Mouse (Mus musculus) olfactory bulb, adult 2 months (tissue): ENCODE data around the gene Fgfr2. TPM values are rescaled to one million over a fixed set of nuclear protein-coding genes. Genes with fewer than 3 reads are reported as not detected.
A peak's percentile ranks its signal among the peaks of the same experiment; 100 is the strongest.

Experiments
- H3K27ac ChIP-seq: fragments of 200-500 bp; 2 replicates; pipeline ENCODE4 v1.5.1; 2012; ENCODE audit warnings: low read depth, low read length; ENCODE audit not compliant: insufficient read depth
- H3K4me1 ChIP-seq: fragments of 200-500 bp; 2 replicates; pipeline ENCODE4 v1.6.1; 2012; ENCODE audit warnings: low read length; ENCODE audit not compliant: control insufficient read depth, insufficient read depth
- H3K4me3 ChIP-seq: fragments of 200-500 bp; 2 replicates; pipeline ENCODE4 v1.5.1; 2012; ENCODE audit warnings: mild to moderate bottlenecking, low read depth, low read length, moderate library complexity; ENCODE audit not compliant: insufficient read depth
- CTCF ChIP-seq: fragments of 200-500 bp; IDR thresholded peaks from 2 replicates; pipeline ENCODE4 v1.5.1; 2012; ENCODE audit warnings: low read depth, mild to moderate bottlenecking, low read length, moderate library complexity; ENCODE audit not compliant: insufficient read depth
- POLR2A ChIP-seq: fragments of 200-500 bp; IDR thresholded peaks from 2 replicates; pipeline ENCODE4 v1.6.1; 2012; ENCODE audit warnings: mild to moderate bottlenecking, low read depth, low read length, moderate library complexity; ENCODE audit not compliant: insufficient read depth
- WGBS: fragments of 180-500 bp; shearing (Covaris S2); methylation state at CpG from one replicate; pipeline ENCODE4 v1.1.7; 2018; 5-methylcytosine and 5-hydroxymethylcytosine counted together
- polyA plus RNA-seq: library from polyadenylated mRNA; stranded (reverse); fragments of >200 nt; gene quantifications from 2 replicates; pipeline ENCODE4 v1.2.4, GENCODE M21; 2012; ENCODE audit warnings: low replicate concordance; ENCODE audit not compliant: missing spikeins, insufficient read depth, insufficient read length

Gene Fgfr2
- polyA plus RNA-seq, 1 experiment = not detected

DNA sequence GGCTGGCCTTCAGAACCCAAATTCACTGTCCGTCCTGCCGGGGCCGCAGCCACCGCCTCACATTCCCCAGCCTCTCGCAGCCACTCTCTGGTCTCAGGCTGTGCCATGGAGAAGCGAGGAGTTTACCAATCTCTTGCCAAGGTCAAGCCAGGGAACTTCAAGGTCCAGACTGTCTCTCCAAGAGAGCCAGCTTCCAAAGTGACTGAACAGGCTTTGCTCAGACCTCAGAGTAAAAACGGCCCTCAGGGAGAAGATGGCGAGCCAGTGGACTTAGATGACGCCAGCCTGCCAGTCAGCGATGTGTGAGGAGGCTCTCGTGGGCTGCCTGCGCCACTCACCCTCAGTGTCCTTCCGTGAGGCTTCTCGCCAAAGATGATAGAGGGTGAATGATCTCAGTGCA, 2212.3 kb downstream of the Fgfr2 start:
- TF ChIP-seq POLR2A (no peak), CTCF (no peak)
- H3K27ac ChIP-seq = peak overlapping the region; percentile 70; the same call in 1 of the 2 replicates
- peaks cover 7% of the 10 kb centered on the region for H3K4me1 ChIP-seq
- 90% methylated on average over 14 of the region's 14 CpGs for WGBS
- no peak overlapping the region for H3K4me3 ChIP-seq

GRCm38 (mm10) chr7:130904571-130905365, 2218.4 kb downstream of the Fgfr2 start:
- TF ChIP-seq POLR2A = no peak
- TF ChIP-seq CTCF = no peak
- WGBS = 84% methylated on average over 13 of the region's 13 CpGs
- H3K4me1 ChIP-seq = peaks cover 5% of the 10 kb centered on the region
- H3K4me3 ChIP-seq = no peak overlapping the region
- no peak overlapping the region for H3K27ac ChIP-seq

DNA sequence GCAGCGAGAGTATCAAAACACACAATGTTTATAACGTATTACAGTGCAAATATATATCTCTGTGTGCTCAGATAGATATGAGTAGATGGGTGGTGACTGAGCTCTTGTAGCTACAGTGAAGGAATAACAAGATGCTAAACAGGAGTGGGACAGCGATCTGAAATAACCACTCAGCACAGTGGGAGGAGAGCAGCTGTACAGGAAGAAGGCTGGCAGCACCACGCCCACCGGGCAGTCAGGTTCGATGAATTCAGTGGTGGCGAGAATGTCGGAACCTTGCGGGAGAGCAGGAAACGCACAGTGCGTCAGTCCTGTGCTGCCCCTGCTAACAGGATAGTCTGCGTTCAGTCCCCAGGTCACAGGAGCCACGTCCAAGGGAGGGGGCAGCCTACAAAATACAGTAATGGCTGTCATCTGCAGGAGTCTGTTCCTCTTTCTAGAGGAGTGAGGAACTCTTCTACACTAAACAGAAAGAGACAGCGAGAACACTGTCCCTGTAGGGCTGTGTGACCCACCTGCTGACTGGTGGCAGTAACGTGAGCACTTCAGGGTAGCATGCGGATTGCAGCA, 2219.6 kb downstream of the Fgfr2 start:
- 47% methylated on average over 16 of the region's 16 CpGs for WGBS
- H3K4me3 ChIP-seq = no peak overlapping the region
- peak overlapping the region; percentile 39; the same call in 1 of the 2 replicates for H3K27ac ChIP-seq
- TF ChIP-seq POLR2A = no peak
- TF ChIP-seq CTCF = no peak
- H3K4me1 ChIP-seq = peaks cover 5% of the 10 kb centered on the region

GRCm38 (mm10) chr7:130902929-130903328, 2220.2 kb downstream of the Fgfr2 start:
- Histone ChIP-seq H3K4me1 (peaks cover 5% of the 10 kb centered on the region), H3K4me3 (no peak overlapping the region), H3K27ac (no peak overlapping the region)
- TF ChIP-seq CTCF (no peak), POLR2A (no peak)
- WGBS = 60% methylated on average over 1 of the region's 1 CpGs

GRCm38 (mm10) chr7:130900233-130900848, 2222.8 kb downstream of the Fgfr2 start:
- TF ChIP-seq POLR2A (no peak), CTCF (no peak)
- H3K4me1 ChIP-seq = peaks cover 6% of the 10 kb centered on the region
- WGBS = 90% methylated on average over 5 of the region's 5 CpGs
- H3K4me3 ChIP-seq = no peak overlapping the region
- no peak overlapping the region for H3K27ac ChIP-seq

DNA sequence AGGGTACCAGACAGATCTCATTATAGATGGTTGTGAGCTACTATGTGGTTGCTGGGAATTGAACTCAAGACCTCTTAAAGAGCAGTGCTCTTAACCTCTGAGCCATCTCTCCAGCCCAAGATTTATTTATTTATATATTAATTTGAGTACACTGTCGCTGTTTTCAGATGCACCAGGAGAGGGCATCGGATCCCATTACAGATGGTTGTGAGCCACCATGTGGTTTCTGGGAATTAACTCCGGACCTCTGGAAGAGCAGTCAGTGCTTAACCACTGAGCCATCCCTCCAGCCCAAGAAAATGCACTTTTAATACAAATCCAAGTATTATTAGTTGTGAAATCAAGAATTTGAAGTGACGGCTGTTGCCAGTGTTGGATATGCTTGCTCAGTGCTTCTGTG, 2224.8 kb downstream of the Fgfr2 start:
- Histone ChIP-seq H3K4me3 (no peak overlapping the region), H3K27ac (no peak overlapping the region), H3K4me1 (peaks cover 2% of the 10 kb centered on the region; the same call in 1 of the 2 replicates)
- 71% methylated on average over 4 of the region's 4 CpGs for WGBS
- TF ChIP-seq POLR2A (no peak), CTCF (no peak)

DNA sequence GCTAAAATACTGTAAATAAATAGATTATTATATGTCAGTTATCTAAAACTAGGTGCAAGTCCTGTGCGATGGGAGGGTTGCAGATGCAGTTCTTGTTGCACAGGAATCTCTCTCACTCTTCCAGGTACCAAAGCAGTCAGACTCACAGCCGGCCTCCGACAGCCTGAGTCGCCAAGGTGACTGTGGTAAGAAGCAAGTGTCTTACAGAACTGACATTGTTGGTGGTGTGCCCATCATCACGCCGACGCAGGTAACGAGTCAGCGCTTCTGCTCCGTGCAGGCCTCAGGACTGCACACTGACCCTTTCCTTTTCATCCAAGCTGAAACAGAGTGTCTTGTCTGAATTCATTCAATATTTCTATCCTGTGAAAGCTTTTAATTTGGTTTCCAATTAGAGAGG, 2225.9 kb downstream of the Fgfr2 start:
- H3K27ac ChIP-seq = no peak overlapping the region
- TF ChIP-seq CTCF = no peak
- TF ChIP-seq POLR2A = no peak
- WGBS = 87% methylated on average over 10 of the region's 10 CpGs
- H3K4me1 ChIP-seq = peaks cover 8% of the 10 kb centered on the region
- H3K4me3 ChIP-seq = no peak overlapping the region

- TF ChIP-seq POLR2A = no peak
- TF ChIP-seq CTCF = no peak
- Histone ChIP-seq H3K27ac (peak overlapping the region; percentile 19), H3K4me1 (peaks cover 8% of the 10 kb centered on the region), H3K4me3 (no peak overlapping the region)
- 38% methylated on average over 3 of the region's 3 CpGs for WGBS
Measured at GRCm38 (mm10) chr7:130896064-130896463, 2227.1 kb downstream of the Fgfr2 start.

DNA sequence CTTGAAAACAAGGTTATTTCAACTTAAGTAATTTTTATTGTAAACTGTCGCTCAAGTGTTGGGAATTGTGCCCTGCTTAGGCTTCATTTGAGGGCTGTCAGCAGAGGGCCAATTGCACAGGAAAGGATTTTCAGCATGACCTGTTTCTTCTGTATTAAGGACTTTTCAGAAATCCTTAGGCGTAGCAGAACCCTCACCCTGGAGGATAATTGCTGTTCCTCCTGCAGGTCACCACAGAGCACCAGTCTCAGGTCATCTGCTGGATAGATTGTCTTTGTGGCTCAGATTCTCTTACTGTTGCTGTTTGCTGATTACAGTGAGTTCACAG, 2227.6 kb downstream of the Fgfr2 start:
- H3K4me3 ChIP-seq = no peak overlapping the region
- no peak for TF ChIP-seq POLR2A
- TF ChIP-seq CTCF = no peak
- peaks cover 8% of the 10 kb centered on the region for H3K4me1 ChIP-seq
- 0 out of 2 replicates have a peak overlapping the region, but pooled peaks have one; percentile 7 for H3K27ac ChIP-seq
- WGBS = 55% methylated on average over 2 of the region's 2 CpGs
